Mouse (Mus musculus) kidney, postnatal 25 days (tissue): ENCODE data around the gene Fam71d.

Experiments used
- DNase-seq, 2 experiments: peaks; one replicate each; pipeline ENCODE4 v3.0.0; 2021; ENCODE audit warnings: mixed read lengths in 2 of 2

Fam71d gene

DNA sequence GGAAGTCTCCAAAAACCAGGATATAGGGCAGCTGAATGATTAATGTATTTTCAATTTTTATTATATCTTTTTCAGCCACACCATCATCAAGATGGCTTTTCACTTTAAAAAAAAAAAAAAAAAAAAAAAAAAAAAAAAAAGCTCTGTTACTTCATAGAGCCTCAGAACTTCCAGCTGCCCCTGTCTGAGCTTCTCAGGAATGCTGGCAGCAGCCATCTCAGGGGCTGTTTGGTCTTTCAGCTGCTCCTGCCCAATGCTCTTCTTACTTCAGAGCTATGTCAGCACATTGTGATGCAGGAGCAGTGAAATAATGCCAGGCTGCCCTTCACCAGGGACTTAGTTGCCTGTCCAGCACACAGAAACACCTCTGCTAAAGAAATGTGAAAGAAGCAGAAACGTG is at the start of gene Fam71d:
Gene Fam71d, plus strand, starts transcription at position 211 of the 400 bp plus-strand sequence.
- peak; percentile 2 to 40 for DNase-seq

- no peak for DNase-seq
Observed at GRCm38 (mm10) chr12:78643691-78644090, 47.6 kb upstream of the Fam71d start.

DNA sequence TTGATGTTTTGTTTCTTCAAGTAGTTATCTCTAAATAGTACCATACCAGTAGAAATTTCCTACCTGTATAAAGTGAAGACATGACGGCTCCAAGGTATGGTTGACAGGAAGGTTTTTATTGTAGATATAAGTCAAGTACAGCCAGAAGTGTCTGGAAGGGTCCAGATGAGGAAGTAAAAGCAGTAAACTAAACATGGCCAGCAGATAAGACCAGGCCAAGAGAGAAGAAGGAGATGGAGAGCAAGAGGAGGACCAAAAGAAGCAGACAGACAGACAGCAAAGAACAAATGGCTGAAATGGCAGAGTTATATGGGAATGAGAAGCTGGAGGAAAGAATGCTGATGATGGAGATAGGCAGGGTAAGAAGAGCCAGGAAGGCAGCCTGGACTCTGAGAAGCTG is 46.1 kb upstream of the Fam71d start:
- no peak for DNase-seq

DNA sequence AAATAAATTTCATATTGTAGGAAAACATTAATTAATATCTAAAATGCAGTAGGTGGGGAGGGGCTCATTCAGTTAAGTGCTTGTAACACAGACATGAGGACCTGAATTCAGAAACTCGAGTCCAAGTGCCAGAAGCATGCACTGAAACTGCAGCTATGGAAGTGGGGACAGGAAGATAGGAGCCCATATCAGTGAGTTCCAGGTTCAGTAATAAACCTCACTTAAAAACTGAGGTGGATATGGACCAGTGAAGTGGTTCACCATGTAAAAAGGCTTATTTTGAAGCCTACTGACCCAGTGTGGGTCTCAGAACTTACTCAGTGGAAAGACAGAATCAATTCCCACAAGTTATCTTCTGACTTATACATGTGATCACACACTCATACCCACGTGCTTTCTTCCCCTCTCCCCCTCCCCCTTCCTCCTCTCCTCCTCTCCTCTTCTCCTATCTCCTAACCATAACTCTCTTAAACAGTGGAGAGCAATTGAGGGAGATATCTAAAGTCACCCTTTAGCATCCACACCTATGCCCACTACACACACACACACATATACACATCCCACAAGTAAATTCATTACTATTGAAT is 31.5 kb upstream of the Fam71d start:
- DNase-seq = no peak

DNA sequence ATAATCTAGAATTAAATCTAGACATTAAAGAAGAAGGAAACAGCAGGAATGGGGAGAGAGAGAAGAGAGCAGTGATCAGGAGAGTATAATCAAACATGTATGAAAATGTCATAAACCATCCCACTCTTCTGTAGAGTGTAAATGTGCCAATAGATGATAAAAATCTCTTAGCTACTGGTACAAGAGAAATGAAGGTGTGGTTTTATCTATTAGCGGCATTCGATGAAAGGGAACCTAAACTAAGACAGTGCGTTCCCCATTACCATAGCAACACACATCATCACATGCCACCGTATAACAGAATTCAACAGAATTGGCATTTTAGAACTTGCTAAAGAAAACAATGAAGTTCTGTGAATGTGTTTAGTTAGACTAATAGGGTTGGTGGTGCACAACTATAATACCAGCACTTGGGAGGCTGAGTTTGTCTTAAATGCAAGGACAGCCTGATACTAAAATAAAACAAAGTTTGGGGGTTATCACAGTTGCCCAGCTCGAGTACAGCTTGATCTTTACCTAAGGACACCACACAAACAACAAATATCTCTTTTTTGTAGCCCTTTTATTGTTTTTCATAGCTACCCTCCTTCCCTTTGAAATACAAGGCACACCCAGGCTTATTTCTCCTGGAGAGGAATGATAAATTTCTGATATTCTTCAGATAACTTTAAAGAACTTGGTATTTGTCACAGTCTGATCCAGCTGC is 13.1 kb upstream of the Fam71d start:
- DNase-seq = no peak

DNA sequence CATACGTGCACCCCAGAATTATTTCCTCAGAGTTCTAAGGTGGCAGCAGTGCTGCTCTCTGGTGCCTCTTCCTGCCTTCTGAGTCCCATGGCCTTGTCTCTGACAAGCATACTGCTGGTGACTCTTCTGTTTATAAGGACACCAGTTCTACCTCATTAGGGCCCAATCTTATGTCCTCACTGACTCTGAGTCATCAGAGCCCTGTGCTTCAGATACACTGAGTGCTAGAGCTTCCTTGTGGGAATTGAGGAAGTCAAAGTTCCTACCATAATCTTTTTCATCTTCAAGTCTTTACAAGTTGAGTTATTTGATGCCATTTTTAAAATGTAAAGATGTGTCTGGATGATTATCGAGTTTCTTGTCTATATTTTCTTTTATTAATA is 12.5 kb upstream of the Fam71d start:
- DNase-seq = no peak

GRCm38 (mm10) chr12:78681048-78681447 is 10.3 kb upstream of the Fam71d start:
- DNase-seq = no peak

GRCm38 (mm10) chr12:78682279-78682678 is 9.1 kb upstream of the Fam71d start:
- DNase-seq = no peak

DNA sequence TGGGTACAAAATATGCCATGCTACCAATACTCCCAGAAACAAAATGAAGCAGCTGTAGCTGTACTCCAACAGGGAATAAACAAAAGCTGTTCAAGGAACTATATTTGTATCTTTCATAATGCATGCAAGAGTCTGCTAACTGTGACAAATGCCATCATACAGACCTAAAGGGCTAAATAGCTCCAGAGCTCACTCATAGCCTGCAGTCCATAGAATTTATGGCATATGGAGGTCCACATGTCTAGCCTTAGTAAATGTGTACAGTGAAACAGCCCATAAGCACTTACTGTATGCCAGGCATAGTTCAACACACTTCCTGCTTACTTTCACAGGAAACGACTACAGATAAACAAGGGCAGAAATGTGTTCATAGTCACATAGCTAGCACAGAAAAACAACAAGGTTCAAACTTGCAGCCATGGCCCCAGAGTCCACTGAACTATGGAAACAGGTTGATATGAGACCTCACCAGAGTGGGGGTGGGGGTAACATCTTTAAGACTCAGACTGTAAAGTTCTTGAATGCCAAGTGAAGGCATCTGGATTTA is 5.6 kb upstream of the Fam71d start:
- no peak for DNase-seq

- no peak for DNase-seq
Observed at GRCm38 (mm10) chr12:78688876-78689275, 2.5 kb upstream of the Fam71d start.

DNA sequence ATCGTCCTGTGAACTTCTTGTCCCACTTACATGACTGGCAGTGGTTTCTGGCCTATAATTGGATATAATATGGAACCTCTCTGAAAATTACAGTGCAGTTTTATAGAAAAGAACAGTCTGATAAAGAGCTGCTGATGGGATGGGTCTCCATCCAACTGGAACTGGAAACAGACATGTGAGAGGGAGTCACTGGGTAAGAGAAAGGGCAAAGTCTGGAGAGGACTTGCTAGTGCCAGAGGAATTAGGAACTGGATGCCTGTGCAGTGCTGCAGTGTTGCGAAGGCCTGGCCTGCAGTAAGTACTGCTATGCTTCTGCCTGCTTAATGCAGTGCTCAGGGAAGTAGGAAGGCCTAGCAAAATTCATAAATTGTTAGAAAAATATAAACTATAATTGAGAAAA is 1.9 kb downstream of the Fam71d start:
- DNase-seq = peak; percentile 31 to 71

GRCm38 (mm10) chr12:78717783-78718182 is 26.4 kb downstream of the Fam71d start:
- no peak for DNase-seq

DNA sequence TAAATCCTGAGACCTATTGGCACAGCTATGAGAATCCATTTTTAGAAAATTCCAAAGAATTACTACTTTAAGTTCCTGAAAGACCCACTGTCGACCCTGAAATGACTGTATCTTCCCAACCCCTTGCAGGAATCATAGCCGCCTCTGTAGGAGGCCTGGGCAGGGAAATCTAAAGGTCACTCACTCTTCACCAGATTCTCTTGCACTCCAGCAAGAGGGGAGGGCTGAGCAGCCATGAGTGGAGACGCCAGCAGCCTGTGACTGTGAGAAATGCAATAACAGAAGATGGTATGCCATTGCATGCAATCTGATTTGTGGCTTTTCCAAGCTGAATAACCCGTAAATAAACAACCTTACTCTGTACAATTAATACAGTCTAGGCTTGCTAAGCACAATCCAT is 36.4 kb downstream of the Fam71d start:
- DNase-seq = peak; percentile 9 to 40

DNA sequence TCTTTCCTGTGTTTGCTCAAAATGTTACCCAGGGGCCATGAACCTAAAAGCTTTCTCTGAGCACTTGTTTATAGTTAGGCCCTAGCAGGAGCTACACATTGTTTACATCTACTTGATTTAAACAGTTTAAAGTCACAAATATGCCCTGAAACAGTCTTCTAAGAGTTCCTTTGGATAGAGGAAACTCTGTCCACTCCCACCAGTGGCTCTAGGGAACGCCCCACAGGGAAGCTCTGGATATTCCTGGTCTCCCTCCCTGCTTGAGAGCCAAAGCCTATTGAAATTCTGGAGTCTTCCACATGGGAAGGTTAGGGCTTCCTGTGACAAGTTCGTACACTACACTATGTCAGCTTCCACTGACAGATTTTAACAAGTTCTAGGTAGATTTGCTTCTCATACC is 48.3 kb downstream of the Fam71d start:
- no peak for DNase-seq

- no peak for DNase-seq
Observed at GRCm38 (mm10) chr12:78740289-78740688, 49.0 kb downstream of the Fam71d start.

- DNase-seq = peak; percentile 37 to 58
Observed at GRCm38 (mm10) chr12:78746226-78746625, 54.9 kb downstream of the Fam71d start.

DNA sequence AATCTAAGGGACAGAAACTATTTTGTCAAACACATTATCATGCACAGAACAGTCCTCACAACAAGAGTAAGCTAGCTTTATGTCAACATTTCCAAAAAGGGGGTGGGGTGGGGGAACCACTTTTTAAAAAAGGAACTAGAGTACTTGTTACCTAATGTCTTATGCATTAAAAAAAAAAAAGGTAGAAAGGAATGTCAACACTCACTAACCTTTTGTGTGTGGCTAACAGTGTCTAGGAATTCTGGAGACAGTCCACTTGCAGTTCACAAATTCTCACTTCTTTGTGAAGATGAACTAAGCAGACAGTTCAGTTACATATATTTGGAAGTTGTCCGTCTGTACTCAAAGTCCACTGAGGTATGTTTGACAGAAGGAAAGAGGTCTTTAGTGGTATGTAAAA is 56.1 kb downstream of the Fam71d start:
- no peak for DNase-seq

- DNase-seq = peak; percentile 16 to 39
Observed at GRCm38 (mm10) chr12:78748113-78748512, 56.8 kb downstream of the Fam71d start.

DNA sequence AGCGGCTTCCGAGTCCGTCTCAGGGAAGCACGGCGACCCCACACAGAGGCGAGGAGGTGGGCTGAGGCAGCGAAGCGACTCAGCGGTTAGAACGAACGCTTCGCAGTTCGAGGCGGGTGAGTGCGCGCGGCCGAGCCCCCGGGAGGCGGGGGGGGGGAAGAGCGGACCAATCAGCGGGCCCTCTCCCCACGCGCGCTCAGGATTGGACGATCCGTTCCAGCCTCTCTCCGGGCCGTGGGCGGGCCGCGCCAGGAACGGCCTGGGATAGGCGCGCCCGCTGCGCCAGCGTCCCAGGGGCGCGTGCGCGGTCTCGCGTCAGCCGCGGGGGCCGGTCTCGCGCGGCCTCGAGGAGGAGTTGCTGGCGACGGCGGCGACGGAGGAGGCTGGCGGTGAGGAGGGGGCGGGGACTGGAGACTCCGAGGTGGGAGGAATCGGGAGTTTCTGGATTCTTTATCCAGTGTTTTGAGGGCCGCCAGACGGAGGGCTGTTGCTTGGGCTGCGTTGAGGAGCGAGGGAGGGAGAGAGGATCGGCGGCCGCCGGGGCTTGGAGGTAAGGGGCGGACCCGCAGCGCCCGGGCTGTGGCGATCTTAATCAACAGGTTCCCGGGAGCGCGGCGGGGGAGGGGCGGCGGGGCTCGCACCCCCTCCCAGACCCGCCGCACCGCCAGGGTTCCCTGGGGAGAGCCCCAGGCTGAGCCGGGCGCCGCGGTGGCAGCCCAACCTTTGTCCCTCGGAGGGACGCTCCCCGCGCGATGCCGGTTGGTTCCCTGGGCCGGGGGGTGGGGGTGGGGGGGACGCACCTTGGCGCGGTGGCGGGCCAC is 57.4 kb downstream of the Fam71d start, which contains the start of gene Mpp5:
Gene Mpp5, plus strand, starts transcription at position 351 of the 821 bp plus-strand sequence.
- DNase-seq = peak; percentile 94 to 99

DNA sequence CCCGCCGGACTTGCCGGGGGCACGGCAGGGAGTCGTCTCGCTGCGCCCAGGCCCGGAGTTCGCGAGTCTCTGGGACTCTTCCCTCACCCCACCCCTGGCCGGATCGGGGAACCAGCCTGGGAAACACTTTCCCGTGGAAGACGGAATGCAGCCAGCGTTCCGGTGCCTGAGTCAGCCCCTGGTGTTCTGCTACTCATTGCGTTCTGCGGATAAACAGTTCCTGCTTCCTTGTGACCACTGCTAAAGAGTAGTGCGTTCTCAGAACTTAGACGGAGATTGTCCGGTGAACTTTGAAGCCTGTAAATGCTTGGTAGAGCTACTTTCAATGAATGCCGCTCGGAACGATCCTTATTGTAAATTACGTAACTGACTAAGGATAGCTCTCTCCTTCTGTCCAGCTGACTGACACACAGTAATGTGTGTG is 58.1 kb downstream of the Fam71d start:
- peak; percentile 66 to 84 for DNase-seq

- no peak for DNase-seq
Observed at GRCm38 (mm10) chr12:78761979-78762378, 70.6 kb downstream of the Fam71d start.

DNA sequence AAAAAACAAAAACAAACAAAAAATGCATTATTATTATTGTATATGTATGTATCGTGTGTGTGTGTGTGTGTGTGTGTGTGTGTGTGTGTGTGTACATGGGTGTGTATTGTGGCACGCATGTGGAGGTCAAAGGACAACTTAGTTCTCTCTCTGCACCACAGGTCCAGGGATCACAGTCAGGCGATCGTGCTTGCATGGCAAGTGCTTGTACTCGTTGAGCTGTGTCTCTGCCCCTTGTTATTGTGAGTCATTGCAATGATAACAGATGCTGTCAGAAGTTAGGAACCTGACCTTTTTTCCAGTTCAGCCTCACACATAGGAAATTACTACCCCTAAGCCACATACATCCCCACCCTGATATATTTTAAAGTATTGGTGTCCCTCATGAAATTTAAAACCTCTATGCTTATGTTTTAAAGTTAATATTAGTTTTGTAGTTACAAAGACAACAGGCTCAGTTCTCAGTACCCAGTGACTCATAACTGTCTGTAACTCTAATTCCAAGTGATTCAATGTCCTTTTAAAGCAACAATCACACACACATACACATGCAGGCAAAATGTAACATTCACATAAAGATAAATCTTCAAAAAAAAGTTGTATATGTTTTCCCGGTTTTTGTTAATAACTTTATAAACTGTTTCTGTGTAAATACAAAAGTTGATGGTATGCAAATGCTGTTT is 77.8 kb downstream of the Fam71d start:
- peak in 1 of 2 experiments; percentile 48 for DNase-seq

DNA sequence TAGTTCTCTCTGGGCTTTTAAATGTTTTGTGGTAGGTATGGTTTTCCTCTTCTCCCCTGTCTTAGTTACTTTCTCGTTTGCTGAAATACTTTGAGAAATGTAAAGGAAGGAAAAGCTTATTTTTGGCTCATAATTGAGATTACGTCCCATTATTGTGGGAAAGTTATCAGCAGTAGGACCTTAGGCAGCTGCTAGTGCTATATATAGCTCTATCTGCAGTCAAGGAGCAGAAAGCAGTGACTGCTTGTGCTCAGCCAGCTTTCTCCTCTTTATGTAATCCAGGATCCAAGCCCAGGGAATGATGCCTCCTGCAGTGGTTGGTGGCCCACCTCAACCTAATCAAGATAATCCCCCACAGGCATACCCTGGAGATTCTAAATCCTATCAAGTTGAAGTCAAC is 81.9 kb downstream of the Fam71d start:
- DNase-seq = no peak
